Mouse (Mus musculus): ENCODE measurements around the gene Dnajc27. TPM values are rescaled to one million over a fixed set of nuclear protein-coding genes. Genes with fewer than 3 reads are reported as not detected.
A peak's percentile ranks its signal among the peaks of the same experiment; 100 is the strongest.

Gene Dnajc27
- polyA plus RNA-seq, 1 experiment from 2014 or later: 11.0 TPM

DNA sequence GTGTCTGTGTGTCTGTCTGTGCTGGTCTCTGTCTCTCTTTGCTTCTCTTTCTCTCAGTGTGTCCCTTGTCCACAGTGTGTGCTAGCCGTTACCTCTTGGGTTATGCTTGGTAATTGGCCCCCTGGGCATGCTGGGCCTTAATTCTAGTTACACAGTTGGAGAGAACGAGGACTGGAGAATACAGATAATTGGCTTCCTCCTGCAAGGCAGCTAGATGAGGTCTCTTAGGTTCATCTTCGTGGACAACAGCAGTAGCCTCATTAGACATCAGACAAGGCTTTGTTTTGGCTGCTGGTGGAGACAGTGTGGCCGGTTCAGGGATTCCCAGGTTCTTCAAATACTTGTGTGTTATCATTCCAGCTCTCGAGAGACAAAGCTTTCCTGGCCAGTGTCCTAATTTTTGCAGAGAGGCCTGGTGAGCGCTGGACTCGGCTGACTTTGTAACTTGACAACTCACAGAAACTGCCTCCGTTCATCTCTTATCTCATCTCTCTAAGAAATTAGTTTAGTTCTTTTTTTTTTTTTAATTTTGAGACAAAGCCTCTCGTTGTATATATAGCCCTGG, 31.4 kb upstream of the Dnajc27 start:
- Histone ChIP-seq H3K4me1 (ENCODE audit: control insufficient read depth, insufficient read depth, low read length) (no peaks in the 10 kb centered on the region), H3K9ac (ENCODE audit: low read length) (no peak overlapping the region), H3K27ac (ENCODE audit: low read depth, low read length) (no peak overlapping the region), H3K4me2 (ENCODE audit: low read depth) (no peak overlapping the region), H3K4me3 (ENCODE audit: low read depth, low read length) (no peak overlapping the region), H3K36me3 (ENCODE audit: control insufficient read depth, insufficient read depth, low read length) (no peaks in the 10 kb centered on the region), H3K27me3 (ENCODE audit: control insufficient read depth, insufficient read depth, low read length) (no peaks in the 10 kb centered on the region), H3K9me3 (ENCODE audit: control insufficient read depth, low read length) (no peaks in the 10 kb centered on the region)
- no peak for DNase-seq (ENCODE audit: low spot score)
- WGBS: 74% methylated on average over 9 of the region's 9 CpGs
- ATAC-seq (ENCODE audit: insufficient read depth, low FRiP score, low TSS enrichment): no peak

DNA sequence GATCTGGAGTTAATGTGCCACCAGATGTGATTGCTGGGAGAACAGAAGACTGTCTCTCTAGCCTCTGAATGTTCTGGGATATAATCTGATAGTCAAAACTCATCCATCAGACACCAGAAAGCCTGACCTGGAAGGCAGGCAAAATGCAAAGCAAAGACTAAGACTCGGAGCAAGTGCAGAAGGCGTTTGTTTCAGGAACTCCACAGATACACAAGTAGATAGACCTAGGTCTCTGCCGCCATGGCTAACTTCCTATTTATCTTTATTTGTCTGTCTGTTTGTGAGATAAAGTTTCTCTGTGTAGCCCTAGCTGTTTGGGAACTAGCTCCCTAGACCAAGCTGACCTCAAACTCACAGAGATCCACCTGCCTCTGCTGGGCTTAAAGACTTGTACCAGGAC, 28.7 kb upstream of the Dnajc27 start:
- Histone ChIP-seq H3K27ac (ENCODE audit: low read depth, low read length) (no peak overlapping the region), H3K9me3 (ENCODE audit: control insufficient read depth, low read length) (no peaks in the 10 kb centered on the region), H3K4me1 (ENCODE audit: control insufficient read depth, insufficient read depth, low read length) (no peaks in the 10 kb centered on the region), H3K36me3 (ENCODE audit: control insufficient read depth, insufficient read depth, low read length) (no peaks in the 10 kb centered on the region), H3K4me2 (ENCODE audit: low read depth) (no peak overlapping the region), H3K4me3 (ENCODE audit: low read depth, low read length) (no peak overlapping the region), H3K9ac (ENCODE audit: low read length) (no peak overlapping the region), H3K27me3 (ENCODE audit: control insufficient read depth, insufficient read depth, low read length) (no peaks in the 10 kb centered on the region)
- WGBS: 90% methylated on average over 3 of the region's 3 CpGs
- DNase-seq (ENCODE audit: low spot score) (no peak), ATAC-seq (ENCODE audit: insufficient read depth, low FRiP score, low TSS enrichment) (no peak)

DNA sequence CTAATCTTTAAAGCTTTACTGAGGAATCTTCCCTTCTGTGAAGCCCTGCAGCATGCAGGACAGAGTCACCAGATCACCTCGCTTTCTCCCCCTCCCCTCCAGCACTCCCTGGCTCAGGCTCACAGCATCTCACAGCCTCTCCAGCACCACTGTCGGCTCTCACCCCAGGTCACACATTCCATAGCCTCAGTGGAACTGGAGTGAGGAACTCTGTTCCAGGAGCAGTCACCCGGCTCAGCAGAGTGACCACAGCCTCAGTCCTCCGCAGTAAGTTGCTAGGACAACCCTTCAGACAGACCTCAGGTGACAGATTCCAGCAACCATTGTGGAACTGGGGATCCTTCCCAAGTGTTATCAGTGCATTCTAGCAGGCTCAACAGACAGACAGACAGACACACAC, 27.5 kb upstream of the Dnajc27 start:
- no peak overlapping the region for H3K4me2 ChIP-seq (ENCODE audit: low read depth)
- DNase-seq (ENCODE audit: low spot score): no peak
- no peak overlapping the region for H3K9ac ChIP-seq (ENCODE audit: low read length)
- no peaks in the 10 kb centered on the region for H3K36me3 ChIP-seq (ENCODE audit: control insufficient read depth, insufficient read depth, low read length)
- no peak overlapping the region for H3K4me3 ChIP-seq (ENCODE audit: low read depth, low read length)
- H3K27ac ChIP-seq (ENCODE audit: low read depth, low read length): no peak overlapping the region
- no peaks in the 10 kb centered on the region for H3K4me1 ChIP-seq (ENCODE audit: control insufficient read depth, insufficient read depth, low read length)
- WGBS: 48% methylated on average over 4 of the region's 4 CpGs
- no peaks in the 10 kb centered on the region for H3K9me3 ChIP-seq (ENCODE audit: control insufficient read depth, low read length)
- H3K27me3 ChIP-seq (ENCODE audit: control insufficient read depth, insufficient read depth, low read length): no peaks in the 10 kb centered on the region
- ATAC-seq (ENCODE audit: insufficient read depth, low FRiP score, low TSS enrichment): no peak

DNA sequence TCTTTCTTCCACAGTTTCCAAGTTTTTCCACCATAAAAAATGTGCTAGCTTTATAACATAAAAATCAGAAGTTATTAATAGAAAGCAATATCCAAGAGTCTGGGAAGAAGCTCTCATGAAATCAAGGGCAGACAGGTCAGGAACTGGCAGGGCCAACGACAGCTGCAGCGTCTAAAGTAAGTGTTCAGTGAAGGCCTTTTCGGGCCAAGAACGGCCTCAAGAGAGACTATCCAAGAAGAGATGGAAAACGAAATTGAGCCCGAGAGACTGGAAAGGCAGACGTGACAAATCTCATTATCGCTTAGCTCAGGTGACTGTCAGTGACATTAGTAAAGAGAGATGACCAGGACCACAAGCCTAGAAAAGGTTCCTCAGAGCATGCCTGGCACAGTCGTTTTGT, 24.1 kb upstream of the Dnajc27 start:
- WGBS: 82% methylated on average over 9 of the region's 9 CpGs

DNA sequence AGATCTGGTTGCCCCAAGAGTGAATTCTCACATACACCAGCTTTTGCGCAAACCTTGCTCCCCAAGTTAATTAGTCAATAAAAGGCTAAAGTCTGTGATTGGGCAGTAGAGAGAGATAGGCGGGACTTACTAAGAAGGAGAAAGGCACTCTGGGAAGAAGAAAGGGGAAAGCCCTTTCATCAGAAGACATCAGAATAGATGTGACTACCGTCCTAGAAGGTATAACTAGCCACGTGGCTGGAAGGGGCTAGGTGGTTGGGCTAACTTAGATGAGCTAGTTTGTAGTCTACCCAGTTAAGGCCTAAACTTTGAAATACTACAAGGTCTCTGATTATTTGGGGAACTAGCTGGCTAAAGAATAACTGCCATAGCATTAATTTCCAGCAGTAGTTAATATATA, 22.7 kb upstream of the Dnajc27 start:
- no peak for ATAC-seq (ENCODE audit: insufficient read depth, low FRiP score, low TSS enrichment)
- no peak for DNase-seq (ENCODE audit: low spot score)
- Histone ChIP-seq H3K4me1 (ENCODE audit: control insufficient read depth, insufficient read depth, low read length) (no peaks in the 10 kb centered on the region), H3K4me3 (ENCODE audit: low read depth, low read length) (no peak overlapping the region), H3K9ac (ENCODE audit: low read length) (no peak overlapping the region), H3K9me3 (ENCODE audit: control insufficient read depth, low read length) (no peaks in the 10 kb centered on the region), H3K27ac (ENCODE audit: low read depth, low read length) (no peak overlapping the region), H3K36me3 (ENCODE audit: control insufficient read depth, insufficient read depth, low read length) (no peaks in the 10 kb centered on the region), H3K27me3 (ENCODE audit: control insufficient read depth, insufficient read depth, low read length) (no peaks in the 10 kb centered on the region), H3K4me2 (ENCODE audit: low read depth) (no peak overlapping the region)
- 84% methylated on average over 4 of the region's 4 CpGs for WGBS

More for the DNA sequence above, 24.1 kb upstream of the Dnajc27 start:
- no peaks in the 10 kb centered on the region for H3K36me3 ChIP-seq (ENCODE audit: control insufficient read depth, insufficient read depth, low read length)
- H3K4me2 ChIP-seq (ENCODE audit: low read depth): no peak overlapping the region
- no peak overlapping the region for H3K4me3 ChIP-seq (ENCODE audit: low read depth, low read length)
- no peaks in the 10 kb centered on the region for H3K27me3 ChIP-seq (ENCODE audit: control insufficient read depth, insufficient read depth, low read length)
- ATAC-seq (ENCODE audit: insufficient read depth, low FRiP score, low TSS enrichment): no peak
- no peaks in the 10 kb centered on the region for H3K9me3 ChIP-seq (ENCODE audit: control insufficient read depth, low read length)
- no peak overlapping the region for H3K27ac ChIP-seq (ENCODE audit: low read depth, low read length)
- no peak for DNase-seq (ENCODE audit: low spot score)
- no peak overlapping the region for H3K9ac ChIP-seq (ENCODE audit: low read length)
- no peaks in the 10 kb centered on the region for H3K4me1 ChIP-seq (ENCODE audit: control insufficient read depth, insufficient read depth, low read length)

DNA sequence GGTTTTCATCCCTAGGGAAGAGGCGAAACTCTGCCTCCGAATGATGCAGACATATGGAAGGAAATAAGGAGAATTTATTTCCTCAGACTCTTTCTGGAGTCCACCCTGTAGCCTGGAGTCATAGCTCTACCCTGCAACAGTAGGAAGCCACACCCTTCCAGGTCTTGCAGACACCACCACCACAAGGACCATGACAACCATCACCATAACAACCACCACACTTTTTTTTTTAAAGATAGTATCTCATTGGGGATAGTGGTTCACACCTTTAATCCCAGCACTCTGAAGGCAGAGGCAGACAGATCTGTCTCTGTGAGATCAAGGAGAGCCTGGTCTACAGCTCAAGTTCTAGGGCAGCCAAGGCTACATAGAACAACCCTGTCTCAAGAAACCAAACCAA, 16.9 kb upstream of the Dnajc27 start:
- H3K36me3 ChIP-seq (ENCODE audit: control insufficient read depth, insufficient read depth, low read length): no peaks in the 10 kb centered on the region
- 96% methylated on average over 2 of the region's 2 CpGs for WGBS
- no peak overlapping the region for H3K4me3 ChIP-seq (ENCODE audit: low read depth, low read length)
- no peak for DNase-seq (ENCODE audit: low spot score)
- no peak overlapping the region for H3K9ac ChIP-seq (ENCODE audit: low read length)
- H3K4me2 ChIP-seq (ENCODE audit: low read depth): no peak overlapping the region
- ATAC-seq (ENCODE audit: insufficient read depth, low FRiP score, low TSS enrichment): no peak
- no peaks in the 10 kb centered on the region for H3K4me1 ChIP-seq (ENCODE audit: control insufficient read depth, insufficient read depth, low read length)
- H3K27ac ChIP-seq (ENCODE audit: low read depth, low read length): no peak overlapping the region
- no peaks in the 10 kb centered on the region for H3K27me3 ChIP-seq (ENCODE audit: control insufficient read depth, insufficient read depth, low read length)
- no peaks in the 10 kb centered on the region for H3K9me3 ChIP-seq (ENCODE audit: control insufficient read depth, low read length)

DNA sequence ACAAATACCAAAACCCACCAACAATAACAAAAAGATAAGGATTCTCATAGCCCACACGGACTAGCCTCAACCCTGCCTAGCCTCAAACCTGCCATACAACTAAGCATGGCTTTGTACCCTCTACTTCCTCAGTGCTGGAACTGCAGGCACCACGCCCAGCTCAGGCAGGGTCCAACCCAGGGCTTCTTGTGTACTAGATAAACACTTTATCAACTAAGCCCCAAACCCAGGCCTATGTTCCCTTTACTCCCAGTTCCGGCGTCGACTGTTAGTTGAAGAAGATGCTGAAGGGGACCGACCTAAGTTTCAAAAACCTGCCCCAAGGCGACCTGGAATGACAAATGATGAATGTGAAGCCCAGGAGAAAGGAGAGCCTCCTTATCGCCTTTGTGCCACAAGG, 16.4 kb upstream of the Dnajc27 start:
- no peaks in the 10 kb centered on the region for H3K27me3 ChIP-seq (ENCODE audit: control insufficient read depth, insufficient read depth, low read length)
- WGBS: 81% methylated on average over 8 of the region's 8 CpGs
- no peak overlapping the region for H3K4me3 ChIP-seq (ENCODE audit: low read depth, low read length)
- no peaks in the 10 kb centered on the region for H3K4me1 ChIP-seq (ENCODE audit: control insufficient read depth, insufficient read depth, low read length)
- no peaks in the 10 kb centered on the region for H3K36me3 ChIP-seq (ENCODE audit: control insufficient read depth, insufficient read depth, low read length)
- H3K4me2 ChIP-seq (ENCODE audit: low read depth): no peak overlapping the region
- ATAC-seq (ENCODE audit: insufficient read depth, low FRiP score, low TSS enrichment): no peak
- no peak for DNase-seq (ENCODE audit: low spot score)
- no peaks in the 10 kb centered on the region for H3K9me3 ChIP-seq (ENCODE audit: control insufficient read depth, low read length)
- no peak overlapping the region for H3K9ac ChIP-seq (ENCODE audit: low read length)
- H3K27ac ChIP-seq (ENCODE audit: low read depth, low read length): no peak overlapping the region

DNA sequence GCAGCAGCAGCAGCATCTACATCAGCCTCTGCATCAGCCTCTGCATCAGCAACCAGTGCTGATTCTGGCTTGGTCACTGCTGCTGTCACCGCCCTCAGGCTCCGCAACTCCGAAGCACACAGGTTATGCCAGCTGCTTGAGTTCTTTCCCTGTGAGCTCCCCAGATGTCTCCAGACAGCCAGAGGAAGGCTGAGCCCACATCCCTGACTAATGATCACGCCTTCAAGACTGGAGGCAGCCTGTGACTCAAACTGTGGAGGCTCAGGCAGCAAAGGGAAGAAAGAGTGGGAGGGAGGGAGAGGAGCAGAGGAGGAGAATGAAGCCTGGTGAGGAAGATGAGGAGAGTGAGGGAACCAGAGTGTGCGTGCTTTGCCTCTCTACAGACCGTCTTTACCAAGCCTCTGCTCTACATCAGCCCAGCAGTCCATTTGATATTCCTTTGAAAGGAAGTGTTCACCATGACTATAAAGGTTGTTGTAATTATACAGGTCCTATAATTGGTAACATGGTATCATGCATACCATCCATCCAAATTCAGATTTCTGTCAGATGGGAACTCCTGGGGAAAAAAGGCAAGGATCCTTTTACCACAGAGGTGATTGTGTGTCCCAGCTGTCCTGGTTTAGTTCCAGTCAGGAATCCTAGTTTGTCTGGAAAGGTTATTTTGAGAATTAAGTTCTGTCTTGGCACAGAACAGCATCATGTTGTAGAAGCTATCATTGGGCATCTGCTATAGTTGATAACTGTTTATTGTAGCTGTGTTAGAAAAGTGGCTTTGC, 15.5 kb upstream of the Dnajc27 start:
- peak; percentile 10 for DNase-seq (ENCODE audit: low spot score)
- 71% methylated on average over 6 of the region's 6 CpGs for WGBS
- no peaks in the 10 kb centered on the region for H3K9me3 ChIP-seq (ENCODE audit: control insufficient read depth, low read length)
- no peaks in the 10 kb centered on the region for H3K36me3 ChIP-seq (ENCODE audit: control insufficient read depth, insufficient read depth, low read length)
- H3K4me1 ChIP-seq (ENCODE audit: control insufficient read depth, insufficient read depth, low read length): no peaks in the 10 kb centered on the region
- H3K4me3 ChIP-seq (ENCODE audit: low read depth, low read length): no peak overlapping the region
- no peak for ATAC-seq (ENCODE audit: insufficient read depth, low FRiP score, low TSS enrichment)
- H3K27me3 ChIP-seq (ENCODE audit: control insufficient read depth, insufficient read depth, low read length): no peaks in the 10 kb centered on the region
- H3K9ac ChIP-seq (ENCODE audit: low read length): peak overlapping the region; percentile 11; the same call in 1 of the 2 replicates
- no peak overlapping the region for H3K4me2 ChIP-seq (ENCODE audit: low read depth)
- H3K27ac ChIP-seq (ENCODE audit: low read depth, low read length): no peak overlapping the region

DNA sequence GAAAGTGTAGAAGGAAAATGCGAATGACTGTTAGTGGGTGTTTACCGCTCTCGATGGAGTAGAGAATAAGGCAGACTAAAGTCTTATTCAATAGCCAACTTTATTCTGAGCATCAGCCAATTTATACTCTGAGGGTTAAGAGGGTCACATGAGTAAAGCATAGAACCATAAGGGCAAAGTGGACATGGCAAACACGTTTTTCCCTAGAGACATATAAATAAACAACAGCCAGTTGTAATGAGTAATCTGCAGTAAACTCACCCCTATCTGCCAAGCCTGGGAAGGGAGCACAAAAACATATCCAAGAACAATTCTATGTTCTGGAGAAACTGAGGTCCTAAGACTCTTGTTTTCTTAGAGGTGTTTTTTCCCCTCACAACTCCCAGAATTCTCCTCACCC, 13.8 kb upstream of the Dnajc27 start:
- H3K4me1 ChIP-seq (ENCODE audit: control insufficient read depth, insufficient read depth, low read length): no peaks in the 10 kb centered on the region
- 91% methylated on average over 4 of the region's 4 CpGs for WGBS
- H3K9me3 ChIP-seq (ENCODE audit: control insufficient read depth, low read length): no peaks in the 10 kb centered on the region
- ATAC-seq (ENCODE audit: insufficient read depth, low FRiP score, low TSS enrichment): no peak
- no peak overlapping the region for H3K27ac ChIP-seq (ENCODE audit: low read depth, low read length)
- H3K4me2 ChIP-seq (ENCODE audit: low read depth): no peak overlapping the region
- H3K36me3 ChIP-seq (ENCODE audit: control insufficient read depth, insufficient read depth, low read length): no peaks in the 10 kb centered on the region
- DNase-seq (ENCODE audit: low spot score): no peak
- H3K4me3 ChIP-seq (ENCODE audit: low read depth, low read length): no peak overlapping the region
- H3K9ac ChIP-seq (ENCODE audit: low read length): no peak overlapping the region
- H3K27me3 ChIP-seq (ENCODE audit: control insufficient read depth, insufficient read depth, low read length): no peaks in the 10 kb centered on the region
